Mouse (Mus musculus) heart, postnatal 0 days (tissue): ENCODE measurements around the gene BC107364. TPM values are rescaled to one million over a fixed set of nuclear protein-coding genes. Genes with fewer than 3 reads are reported as not detected.

ENCODE experiments used
- ATAC-seq: fragments of 200-750 bp; cut with Nextera tagmentation; 2 replicates; pipeline ENCODE4 v1.8.0; 2017; ENCODE audit warnings: low read depth, moderate number of reproducible peaks, moderate library complexity; ENCODE audit not compliant: insufficient read depth
- DNase-seq: peaks from one replicate; pipeline ENCODE4 v3.0.0-alpha.2; 2016; ENCODE audit warnings: low spot score
- H3K27ac ChIP-seq: fragments of 300-500 bp; sonication (generic); 2 replicates; pipeline ENCODE4 v1.5.1; 2014; ENCODE audit warnings: low read depth, mild to moderate bottlenecking
- H3K27me3 ChIP-seq: fragments of 300-500 bp; sonication (generic); 2 replicates; pipeline ENCODE4 v1.6.1; 2014; ENCODE audit warnings: low read length, mixed read lengths; ENCODE audit not compliant: control insufficient read depth, insufficient read depth
- H3K36me3 ChIP-seq: fragments of 300-500 bp; sonication (generic); replicated peaks from 2 replicates; pipeline ENCODE4 v1.6.1; 2014; ENCODE audit warnings: low read length, mixed read lengths; ENCODE audit not compliant: control insufficient read depth, insufficient read depth
- H3K4me1 ChIP-seq: fragments of 300-500 bp; sonication (generic); 2 replicates; pipeline ENCODE4 v1.6.1; 2014; ENCODE audit warnings: antibody characterized with exemption; ENCODE audit not compliant: control insufficient read depth, insufficient read depth
- H3K4me2 ChIP-seq: fragments of 300-500 bp; sonication (generic); 2 replicates; pipeline ENCODE4 v1.6.1; 2014; ENCODE audit warnings: low read depth, mild to moderate bottlenecking, low read length, moderate library complexity
- H3K4me3 ChIP-seq: fragments of 300-500 bp; sonication (generic); 2 replicates; pipeline ENCODE4 v1.5.1; 2014; ENCODE audit warnings: low read depth, low read length
- H3K9ac ChIP-seq: fragments of 300-500 bp; sonication (generic); replicated peaks from 2 replicates; pipeline ENCODE4 v1.6.1; 2014; ENCODE audit warnings: low read depth, low read length, mixed read lengths
- H3K9me3 ChIP-seq: fragments of 300-500 bp; sonication (generic); replicated peaks from 2 replicates; pipeline ENCODE4 v1.6.1; 2016; ENCODE audit warnings: low read length; ENCODE audit not compliant: control insufficient read depth
- CTCF ChIP-seq: IDR thresholded peaks from 2 replicates; pipeline ENCODE4 v1.5.1; 2016; ENCODE audit warnings: antibody characterized with exemption, control low read depth, low read depth
- EP300 ChIP-seq: IDR thresholded peaks from 2 replicates; pipeline ENCODE4 v1.6.1; 2016; ENCODE audit warnings: antibody characterized with exemption, low read depth
- WGBS: fragments of 180-500 bp; shearing (Covaris S2); extraction: QIAGEN DNeasy Blood & Tissue Kit; methylation state at CpG from one replicate; pipeline ENCODE4 v1.1.7; 2014; 5-methylcytosine and 5-hydroxymethylcytosine counted together
- polyA plus RNA-seq: library from polyadenylated mRNA; unstranded; fragments of >200 nt; fragmentation: Nextera tagmentation; extraction: Ambion mirVana; gene quantifications from 2 replicates; pipeline ENCODE4 v1.2.1, GENCODE M21; 2015
- total RNA-seq: library from RNA; depleted of rRNA; stranded (reverse); fragments of >200 nt; gene quantifications from 2 replicates; pipeline ENCODE4 v1.2.3, GENCODE M21; 2014; ENCODE audit warnings: low replicate concordance

Gene BC107364
- total and polyA plus RNA-seq, 2 experiments from 2014 or later, result 0.40 TPM; not detected in 1

- H3K4me1 ChIP-seq, result no peaks in the 10 kb centered on the region
- peak overlapping the region; percentile 97 for H3K4me2 ChIP-seq
- H3K27ac ChIP-seq, result no peak overlapping the region
- ATAC-seq (no peak), DNase-seq (no peak)
- peaks cover 25% of the 10 kb centered on the region for H3K27me3 ChIP-seq
- H3K4me3 ChIP-seq, result peak overlapping the region; percentile 69
- no peaks in the 10 kb centered on the region for H3K36me3 ChIP-seq
- TF ChIP-seq EP300, result no peak
- no peak for TF ChIP-seq CTCF
- 39% methylated on average over 7 of the region's 7 CpGs for WGBS
- no peaks in the 10 kb centered on the region for H3K9me3 ChIP-seq
- no peak overlapping the region for H3K9ac ChIP-seq
These were observed 37.2 kb downstream of the BC107364 start for GRCm38 (mm10) chr3:96414951-96415327.

GRCm38 (mm10) chr3:96414126-96414950, 37.8 kb downstream of the BC107364 start:
- Histone ChIP-seq H3K27ac (peak overlapping the region; percentile 39; the same call in 1 of the 2 replicates), H3K4me2 (peak overlapping the region; percentile 97), H3K9me3 (no peaks in the 10 kb centered on the region), H3K4me1 (0 out of 2 replicates have a peak, but pooled peaks cover 1% of the 10 kb centered on the region), H3K4me3 (peak overlapping the region; percentile 69), H3K9ac (peak overlapping the region; percentile 86), H3K36me3 (no peaks in the 10 kb centered on the region), H3K27me3 (peaks cover 31% of the 10 kb centered on the region)
- WGBS, result 2% methylated on average over 64 of the region's 64 CpGs
- ATAC-seq (peak; percentile 77), DNase-seq (peak; percentile 26)
- no peak for TF ChIP-seq EP300
- TF ChIP-seq CTCF, result no peak

DNA sequence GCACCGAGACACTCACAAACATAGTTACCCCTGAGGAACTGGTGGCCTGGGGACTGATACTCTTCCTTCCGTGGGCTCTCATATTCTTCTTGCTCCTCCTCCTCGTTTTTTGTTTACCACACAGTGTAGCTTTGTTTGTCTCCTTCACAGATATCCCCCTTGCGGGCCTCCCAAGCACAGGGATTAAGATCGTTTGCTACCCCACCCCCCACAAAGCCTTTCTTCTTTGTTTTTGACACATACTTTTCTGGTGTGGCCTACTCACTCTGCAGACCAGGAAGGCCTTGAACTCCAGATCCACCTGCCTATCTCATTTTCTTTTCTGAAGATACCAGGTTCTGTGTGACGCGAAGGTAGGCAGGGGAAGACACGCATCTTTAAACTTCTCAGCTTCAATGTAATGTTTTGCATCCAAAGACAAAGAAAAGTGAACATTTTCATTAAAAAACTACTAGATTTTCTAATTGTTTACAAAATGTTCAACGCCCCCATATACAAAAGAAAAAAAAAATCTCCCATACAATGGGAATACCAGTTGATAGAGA, 38.5 kb downstream of the BC107364 start:
- H3K27me3 ChIP-seq, result peaks cover 35% of the 10 kb centered on the region
- no peak for ATAC-seq
- TF ChIP-seq CTCF, result no peak
- TF ChIP-seq EP300, result no peak
- 79% methylated on average over 9 of the region's 9 CpGs for WGBS
- H3K9me3 ChIP-seq, result no peaks in the 10 kb centered on the region
- no peak overlapping the region for H3K27ac ChIP-seq
- H3K4me1 ChIP-seq, result 0 out of 2 replicates have a peak, but pooled peaks cover 4% of the 10 kb centered on the region
- H3K9ac ChIP-seq, result peak overlapping the region; percentile 86
- peak overlapping the region; percentile 97 for H3K4me2 ChIP-seq
- H3K36me3 ChIP-seq, result no peaks in the 10 kb centered on the region
- H3K4me3 ChIP-seq, result peak overlapping the region; percentile 69; the same call in 1 of the 2 replicates
- DNase-seq, result no peak

DNA sequence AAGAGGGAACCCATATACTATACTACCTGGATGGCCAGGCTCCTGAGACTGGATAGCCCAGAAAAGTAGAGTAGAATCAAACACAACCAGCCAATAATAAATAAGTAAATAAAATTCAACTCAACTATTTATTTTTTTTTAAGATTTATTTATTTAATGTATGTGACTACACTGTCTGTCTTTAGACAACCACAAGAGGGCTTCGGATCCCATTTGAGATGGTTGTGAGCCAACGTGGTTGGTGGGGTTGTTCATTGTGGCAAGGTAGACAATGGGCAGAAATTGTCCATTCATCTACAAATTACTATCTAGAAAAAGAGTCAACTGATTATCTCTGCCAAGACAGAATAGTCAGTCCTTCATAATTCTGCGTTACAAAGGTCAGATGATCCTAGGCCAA, 40.3 kb downstream of the BC107364 start:
- 0 out of 2 replicates have a peak, but pooled peaks cover 4% of the 10 kb centered on the region for H3K4me1 ChIP-seq

DNA sequence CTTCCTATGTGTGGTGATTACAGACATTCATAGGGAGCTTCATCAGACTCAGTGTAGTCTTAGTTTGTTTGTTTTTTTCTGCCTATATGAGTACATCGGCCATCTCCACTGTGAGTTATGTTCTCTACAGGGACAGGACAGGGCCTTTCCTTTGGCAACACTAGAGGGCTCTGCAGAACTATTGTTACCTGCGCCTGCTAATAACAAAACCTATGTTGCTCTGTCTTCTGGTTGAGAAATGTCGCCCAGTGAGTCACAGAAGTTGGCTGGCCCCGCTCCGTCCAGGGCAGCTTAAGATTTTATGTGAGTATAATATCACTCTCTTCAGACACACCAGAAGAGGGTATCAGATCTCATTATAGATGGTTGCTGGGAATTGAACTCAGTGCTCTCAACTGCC, 41.1 kb downstream of the BC107364 start:
- Histone ChIP-seq H3K4me3 (no peak overlapping the region), H3K9me3 (no peaks in the 10 kb centered on the region), H3K27ac (no peak overlapping the region), H3K27me3 (peaks cover 56% of the 10 kb centered on the region), H3K4me1 (0 out of 2 replicates have a peak, but pooled peaks cover 4% of the 10 kb centered on the region), H3K9ac (no peak overlapping the region), H3K4me2 (no peak overlapping the region), H3K36me3 (no peaks in the 10 kb centered on the region)
- no peak for TF ChIP-seq EP300
- no peak for TF ChIP-seq CTCF
- DNase-seq (no peak), ATAC-seq (no peak)
- 77% methylated on average over 5 of the region's 5 CpGs for WGBS

More for the DNA sequence above, 40.3 kb downstream of the BC107364 start:
- Histone ChIP-seq H3K27me3 (peaks cover 49% of the 10 kb centered on the region), H3K36me3 (no peaks in the 10 kb centered on the region), H3K4me3 (no peak overlapping the region), H3K27ac (no peak overlapping the region), H3K9ac (no peak overlapping the region), H3K4me2 (no peak overlapping the region), H3K9me3 (no peaks in the 10 kb centered on the region)
- DNase-seq (no peak), ATAC-seq (no peak)
- TF ChIP-seq EP300 (no peak), CTCF (no peak)
- 81% methylated on average over 3 of the region's 3 CpGs for WGBS
